Mouse (Mus musculus) kidney, postnatal 10 days (tissue): ENCODE measurements around the gene Ilf2.

ENCODE experiments used
- DNase-seq: peaks from one replicate; pipeline ENCODE4 v3.0.0; 2021; ENCODE audit warnings: mixed read lengths

Ilf2 gene

DNA sequence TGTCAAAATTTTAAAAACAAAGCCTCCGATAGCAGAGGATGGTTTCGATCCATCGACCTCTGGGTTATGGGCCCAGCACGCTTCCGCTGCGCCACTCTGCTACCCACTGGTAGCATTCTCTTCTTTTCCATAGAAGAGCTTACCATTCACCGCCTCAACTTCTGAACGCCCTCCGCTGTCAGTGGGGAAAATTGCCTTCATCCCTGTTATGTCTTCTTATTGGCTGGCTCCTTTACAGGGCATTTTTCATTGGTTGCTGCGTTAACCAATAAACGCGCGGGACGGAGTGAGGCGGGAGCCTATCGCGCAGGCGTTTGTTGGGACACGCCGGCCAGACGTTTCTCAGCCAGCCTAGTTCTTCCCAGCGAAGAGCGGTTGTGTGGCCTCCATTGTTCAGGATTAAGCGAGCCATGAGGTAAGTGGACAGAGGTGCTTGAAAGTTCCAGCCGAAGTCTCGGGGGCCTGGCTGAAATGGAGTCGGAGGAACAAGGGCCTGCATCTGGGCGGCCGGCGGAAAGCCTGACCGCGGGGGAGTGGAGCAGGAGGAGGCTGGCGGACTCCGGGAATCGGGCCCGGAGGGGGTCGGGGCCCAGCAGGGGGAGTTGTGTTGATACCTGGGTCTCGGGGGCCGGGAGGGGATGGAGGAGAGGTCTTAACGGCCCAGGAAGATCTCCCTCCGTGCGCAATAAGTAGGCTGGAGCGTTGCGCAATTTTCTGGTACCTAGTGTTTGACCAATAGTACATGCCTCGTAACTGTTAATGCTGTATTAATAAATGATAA is at the start of gene Ilf2:
Gene Ilf2, plus strand, starts transcription at position 296 of the 781 bp plus-strand sequence.
- peak; percentile 96 for DNase-seq

DNA sequence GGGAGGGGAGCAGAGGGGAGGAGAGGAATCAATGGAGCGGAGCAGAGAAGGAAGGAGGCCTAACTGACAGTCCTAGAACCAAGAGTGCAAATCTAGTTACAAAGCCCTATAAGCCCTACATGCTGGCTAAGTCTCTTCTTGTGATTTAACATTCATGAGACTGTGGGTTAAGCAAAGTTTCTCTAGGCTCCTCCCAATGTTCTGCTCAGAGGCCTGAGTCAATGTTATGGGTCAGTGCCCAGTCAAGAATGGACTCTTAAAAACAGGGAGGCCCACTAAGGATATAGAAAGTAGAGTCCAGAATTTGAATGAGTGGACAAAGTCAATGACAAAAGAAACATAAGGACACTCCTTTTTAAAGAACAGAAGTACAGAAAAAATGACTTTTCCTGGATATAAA is 48.4 kb upstream of the Ilf2 start:
- DNase-seq: no peak

DNA sequence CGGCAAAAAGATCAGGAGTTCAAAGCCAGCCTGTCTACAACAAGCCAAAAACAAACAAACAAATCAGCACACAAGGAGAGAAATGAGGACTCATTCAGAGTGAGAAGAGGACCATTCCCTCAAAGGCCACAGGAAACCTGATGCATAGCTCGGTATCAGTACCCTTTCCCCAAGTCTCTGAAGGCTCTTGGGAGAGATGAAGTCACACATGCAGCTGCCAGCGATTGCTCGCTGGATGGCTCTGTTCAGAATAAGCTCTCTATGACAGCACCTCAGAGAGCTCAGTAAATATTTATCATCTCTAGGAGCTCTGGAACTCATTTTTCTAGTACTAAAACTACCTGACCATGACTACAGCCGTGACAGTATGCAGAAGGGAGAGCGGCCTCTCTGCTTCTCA is 47.7 kb upstream of the Ilf2 start:
- no peak for DNase-seq

DNA sequence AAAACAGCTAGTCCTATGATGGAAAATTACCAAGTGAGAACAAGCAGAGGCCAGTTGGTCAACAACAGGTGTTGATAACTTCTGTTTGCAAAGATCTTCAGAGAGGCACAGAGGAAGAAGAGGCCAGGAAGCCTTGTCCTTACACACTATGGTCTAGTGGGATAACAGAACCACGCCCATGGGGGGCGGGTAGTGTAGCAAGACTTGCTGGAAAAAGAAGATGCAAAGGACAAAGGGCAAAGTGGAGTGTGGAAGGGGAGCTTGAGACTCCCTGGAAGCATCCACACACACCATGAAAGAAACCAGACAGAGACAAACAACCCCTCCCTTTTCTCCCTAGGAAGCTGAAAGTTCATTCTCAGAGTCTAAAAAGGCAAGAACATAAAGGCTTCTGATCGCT is 46.4 kb upstream of the Ilf2 start:
- DNase-seq: peak; percentile 44

DNA sequence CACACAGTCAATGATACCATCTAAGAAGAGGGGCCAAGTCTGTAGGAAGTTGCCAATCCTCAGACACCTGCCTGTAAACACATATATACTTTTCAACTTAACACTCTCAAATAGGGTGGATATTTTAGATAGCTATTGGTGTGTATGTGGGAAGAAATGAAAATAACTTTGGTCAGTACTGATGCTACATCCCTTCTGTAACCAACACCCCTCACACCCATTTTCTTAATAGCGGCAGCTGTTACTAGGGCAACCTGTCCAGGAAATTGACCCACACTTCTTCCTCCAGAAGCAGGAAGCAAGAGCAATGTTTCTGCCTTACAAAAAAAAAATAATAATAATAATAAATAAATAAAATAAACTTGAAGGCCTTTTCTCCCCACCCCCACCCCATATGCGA is 43.6 kb upstream of the Ilf2 start:
- no peak for DNase-seq

DNA sequence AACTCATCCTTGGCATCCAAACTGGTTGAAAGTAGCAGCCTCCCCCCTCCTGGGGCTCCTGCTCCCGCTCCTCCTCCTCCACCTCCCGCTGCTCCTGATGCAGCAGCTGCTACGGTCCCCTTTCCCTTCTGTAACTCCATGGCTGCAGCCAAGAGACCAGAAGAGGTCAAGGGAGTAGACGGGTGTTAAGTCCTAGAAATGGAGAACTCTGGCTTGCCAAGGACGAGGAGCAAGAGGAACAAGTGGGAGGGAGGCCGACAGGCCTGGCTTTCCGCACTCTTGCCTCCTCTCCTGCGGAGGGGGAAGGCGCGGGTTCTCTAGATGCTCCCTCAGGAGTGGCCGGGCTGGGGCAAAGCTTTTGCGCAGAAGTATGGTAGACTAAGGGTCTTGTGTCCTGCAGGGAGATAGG is 43.1 kb upstream of the Ilf2 start:
- peak; percentile 63 for DNase-seq

DNA sequence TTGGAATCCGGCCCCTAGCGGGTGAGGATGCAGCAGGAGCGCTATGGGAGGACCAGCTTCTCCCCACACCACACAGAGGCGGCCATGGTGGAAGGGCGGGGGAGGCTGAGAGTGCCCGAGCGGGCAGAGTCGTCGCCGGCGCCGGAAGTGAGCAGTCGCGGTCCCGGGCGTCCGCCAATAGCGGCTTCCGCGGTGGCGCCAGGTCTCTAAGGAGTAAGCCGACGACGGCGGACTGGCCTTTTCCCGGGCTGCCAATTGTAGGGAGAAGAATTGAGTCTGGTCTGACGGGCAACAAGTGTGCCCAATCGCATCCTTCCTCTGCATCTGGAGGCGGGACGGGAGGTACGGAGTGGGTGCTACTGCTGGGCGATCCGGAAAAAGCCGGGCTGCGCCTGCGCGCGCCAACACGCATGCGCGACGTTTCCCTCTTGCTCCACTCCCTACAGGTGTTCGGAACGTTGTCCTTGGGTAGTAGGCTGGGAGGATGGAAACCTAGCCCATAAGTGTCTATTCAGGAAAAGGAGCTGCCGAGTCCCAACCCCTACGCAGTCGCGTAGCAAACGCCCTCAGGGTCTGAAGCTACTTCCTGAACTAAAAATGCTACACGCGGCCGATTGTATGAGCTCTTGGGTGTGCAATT is 42.4 kb upstream of the Ilf2 start, which contains the start of gene Ints3:
Gene Ints3, minus strand, starts transcription at position 242 of the 640 bp plus-strand sequence.
- peak; percentile 99 for DNase-seq

DNA sequence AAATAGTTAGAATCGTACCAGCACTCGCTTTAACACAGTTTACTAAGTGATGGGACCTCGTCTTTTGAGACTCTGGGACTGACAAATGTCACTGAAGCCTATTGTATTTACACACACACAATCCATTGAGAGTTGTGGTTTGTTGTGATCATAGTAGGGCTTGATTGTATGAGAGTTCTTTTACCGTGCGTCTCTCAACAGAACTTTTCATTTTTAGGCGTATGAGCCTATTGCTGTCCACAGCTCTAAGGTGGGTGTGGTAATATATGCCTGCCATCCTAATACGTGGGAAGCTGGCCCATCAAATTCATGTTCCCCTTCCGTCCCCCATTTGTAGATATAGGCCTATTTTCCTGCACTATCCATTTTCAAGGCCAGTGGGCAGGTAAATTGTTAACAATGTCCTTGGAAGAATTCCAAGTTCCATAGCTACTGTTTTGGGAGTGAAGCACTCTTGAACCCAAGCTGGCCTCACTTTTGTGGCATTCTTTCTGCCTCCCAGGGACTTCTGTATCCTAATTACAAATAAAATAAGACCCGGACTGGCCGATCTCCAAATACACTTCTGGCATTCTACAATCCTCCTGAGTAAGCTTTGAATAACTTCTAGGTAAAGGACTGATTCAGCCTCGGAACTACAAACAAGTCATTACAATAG is 41.7 kb upstream of the Ilf2 start:
- DNase-seq: peak; percentile 33

DNA sequence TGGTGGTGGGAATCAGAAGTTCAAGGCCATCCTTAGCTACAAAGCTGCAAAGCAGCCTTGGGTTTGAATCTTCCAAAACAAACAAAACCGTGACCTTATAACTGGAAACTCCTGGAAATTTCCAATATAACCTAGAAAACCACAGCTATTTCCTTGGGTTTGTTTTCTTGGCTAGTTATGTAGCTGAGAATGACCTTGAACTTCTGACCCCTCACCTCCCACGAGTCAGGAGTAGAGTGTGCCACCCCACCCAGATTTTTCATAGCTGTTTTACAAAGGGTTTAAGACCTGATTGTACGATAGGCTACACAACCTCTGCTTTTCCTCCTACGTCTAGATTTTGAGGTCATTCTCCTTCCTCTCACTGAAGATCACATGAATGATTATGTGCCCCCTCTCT is 38.8 kb upstream of the Ilf2 start:
- DNase-seq: no peak

DNA sequence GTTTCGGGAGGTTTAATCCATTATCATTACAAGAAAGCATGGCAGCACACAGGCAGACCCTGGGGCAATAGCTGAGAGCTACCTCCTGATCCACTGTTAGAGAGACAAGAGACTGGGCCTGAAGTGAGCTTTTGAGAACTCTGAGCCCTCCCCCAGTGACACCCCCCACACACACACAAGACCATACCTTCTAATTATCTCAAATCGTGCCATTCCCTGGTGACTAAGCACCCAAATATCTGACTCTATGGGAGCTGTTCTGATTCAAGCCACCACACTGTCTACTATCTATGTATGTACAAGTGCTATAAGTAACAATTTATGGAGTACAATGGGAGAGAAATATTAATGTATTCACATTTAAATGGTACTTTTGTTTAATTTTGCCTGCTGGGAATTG is 35.2 kb upstream of the Ilf2 start:
- no peak for DNase-seq

DNA sequence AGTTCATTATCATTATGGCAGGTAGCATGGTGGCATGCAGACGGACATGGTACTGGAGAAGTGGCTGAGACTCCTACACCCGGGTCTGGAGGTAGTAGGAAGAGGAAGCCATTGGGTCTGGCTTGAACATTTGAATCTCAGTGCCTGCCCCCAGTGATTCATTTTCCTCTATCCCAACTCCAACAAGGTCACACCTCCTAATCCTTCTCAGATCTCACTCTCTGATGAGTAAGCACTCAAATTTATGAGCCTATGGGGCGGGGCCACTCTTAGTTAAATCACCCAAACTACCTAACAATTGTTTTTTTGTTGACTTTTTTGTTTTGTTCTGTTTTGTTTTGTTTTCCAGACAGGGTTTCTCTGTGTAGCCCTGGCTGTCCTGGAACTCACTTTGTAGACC is 31.9 kb upstream of the Ilf2 start:
- no peak for DNase-seq

DNA sequence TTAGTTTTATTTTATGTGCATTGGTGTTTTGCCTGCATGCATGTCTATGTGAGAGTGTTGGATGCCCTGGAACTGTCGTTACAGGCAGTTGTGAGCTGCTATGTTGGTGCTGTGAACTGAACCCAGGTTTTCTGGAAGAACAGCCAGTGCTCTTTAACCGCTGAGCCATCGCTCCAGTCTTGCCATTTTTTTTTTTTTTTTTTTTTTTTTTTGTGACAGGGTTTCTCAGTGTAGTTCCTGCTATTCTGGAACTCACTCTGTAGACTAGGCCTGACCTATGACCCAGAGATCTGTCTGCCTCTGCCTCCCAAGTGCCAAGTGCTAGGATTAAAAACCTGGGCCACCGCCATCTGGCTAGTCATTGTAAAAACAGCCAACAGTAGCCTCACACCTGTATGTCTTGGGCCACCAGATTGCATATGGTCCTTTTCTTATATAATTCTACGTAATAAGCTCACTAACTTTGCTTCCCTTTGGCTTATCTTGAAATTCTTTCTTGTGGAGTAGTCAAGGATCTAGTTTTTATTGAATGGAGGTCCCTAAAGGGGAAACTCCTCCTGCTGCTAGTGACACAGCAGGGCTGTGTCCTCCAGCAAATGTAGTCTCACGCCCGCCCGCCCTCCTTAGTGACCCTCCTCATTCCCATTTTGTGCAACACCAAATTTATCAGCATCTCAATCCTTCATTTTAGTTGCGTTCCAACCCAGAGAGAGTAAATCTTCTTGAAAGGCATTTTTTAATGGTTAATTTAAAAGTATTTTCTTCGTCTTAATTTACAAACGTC is 30.3 kb upstream of the Ilf2 start:
- peak; percentile 58 for DNase-seq

DNA sequence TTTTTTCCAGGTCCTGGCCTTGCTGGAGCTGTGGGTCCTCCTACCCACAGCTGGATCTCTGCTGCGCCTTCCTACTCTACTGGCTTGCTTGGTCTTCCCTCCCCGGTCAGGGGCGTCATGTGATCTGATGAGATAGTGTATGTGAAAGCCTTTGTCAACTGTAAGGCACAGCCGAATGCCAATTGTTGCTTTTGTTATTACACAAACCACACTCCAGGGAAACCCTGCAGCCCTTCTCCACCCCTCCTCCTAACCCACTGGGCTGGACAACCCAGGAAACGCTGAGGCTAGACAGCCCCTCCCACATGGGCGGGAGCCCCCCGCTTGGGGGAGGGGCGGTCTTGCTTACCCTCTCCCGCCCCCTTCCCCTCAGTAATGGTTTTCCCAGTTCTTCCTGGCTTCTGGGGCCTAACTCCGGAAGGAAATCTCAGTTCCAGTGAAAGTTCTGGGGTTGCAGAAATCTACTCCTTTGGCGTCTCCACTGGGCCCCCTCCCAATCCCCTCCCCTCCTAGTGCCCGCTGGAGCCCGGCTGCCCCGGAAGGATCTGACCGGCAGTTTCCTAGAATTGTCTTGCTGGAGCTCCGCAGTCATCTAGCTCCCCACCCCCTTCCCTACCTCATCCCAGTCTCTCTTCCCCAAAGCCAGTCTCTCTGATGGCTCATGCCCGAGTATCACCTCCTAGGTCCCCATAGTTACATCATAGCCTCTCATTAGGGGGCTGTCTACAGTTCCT is 29.4 kb upstream of the Ilf2 start:
- DNase-seq: peak; percentile 94

DNA sequence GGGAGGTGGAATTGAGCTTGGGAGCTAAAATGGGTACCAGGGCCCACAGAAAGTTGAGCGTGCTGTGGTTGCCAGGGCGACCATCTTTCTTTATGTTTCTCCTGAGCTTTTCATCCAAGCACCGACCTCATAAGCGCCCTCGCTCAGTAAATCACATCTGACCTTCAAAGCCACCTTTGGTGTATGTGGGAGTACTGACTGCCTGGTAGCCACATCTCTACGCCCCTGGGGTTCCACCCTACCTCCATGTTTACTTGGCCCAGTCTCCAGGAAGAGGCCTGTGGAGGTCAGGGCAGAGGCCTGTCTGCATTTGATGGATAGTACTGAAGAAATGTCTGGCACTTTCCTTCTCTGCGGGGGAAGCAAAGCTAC is 28.8 kb upstream of the Ilf2 start:
- DNase-seq: peak; percentile 55

DNA sequence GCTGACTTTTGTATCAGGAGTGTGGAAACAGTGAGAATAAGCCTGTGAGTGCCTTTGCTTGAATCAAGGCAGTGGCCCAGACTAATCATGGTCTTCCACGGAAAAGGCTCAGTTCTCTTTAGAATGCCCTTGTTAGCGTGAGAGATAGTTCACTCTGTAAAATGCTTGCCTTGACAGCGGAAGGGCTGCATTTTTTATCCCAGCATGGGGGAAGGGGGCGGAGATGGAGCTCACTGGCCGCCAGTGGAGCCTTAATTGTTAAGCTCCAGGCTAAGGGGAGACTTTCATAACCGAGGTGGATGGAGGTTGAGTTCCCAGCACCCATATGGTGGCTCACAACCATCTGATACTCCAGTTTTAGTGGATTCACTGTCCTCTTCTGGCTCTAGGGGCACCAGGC is 27.3 kb upstream of the Ilf2 start:
- peak; percentile 55 for DNase-seq

DNA sequence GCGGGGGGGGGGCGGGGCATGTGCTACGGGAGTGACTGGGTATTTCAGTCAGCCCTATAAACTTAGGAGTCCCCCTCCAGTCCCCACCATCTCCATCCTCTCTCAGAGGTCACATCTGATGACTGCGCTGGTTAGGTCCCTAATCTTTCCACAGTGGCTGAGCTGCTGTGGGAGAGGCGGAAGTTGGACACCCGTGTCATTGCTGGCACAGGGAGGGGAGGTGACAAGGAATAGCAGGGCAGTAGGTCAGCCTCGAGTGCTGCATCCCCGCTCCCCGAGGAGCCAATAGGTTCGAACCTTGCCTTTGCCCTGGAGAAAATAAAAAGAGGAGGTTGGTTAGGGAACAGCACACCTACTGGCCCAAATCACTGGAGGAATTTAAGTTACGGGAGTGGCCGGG is 25.1 kb upstream of the Ilf2 start:
- DNase-seq: no peak

DNA sequence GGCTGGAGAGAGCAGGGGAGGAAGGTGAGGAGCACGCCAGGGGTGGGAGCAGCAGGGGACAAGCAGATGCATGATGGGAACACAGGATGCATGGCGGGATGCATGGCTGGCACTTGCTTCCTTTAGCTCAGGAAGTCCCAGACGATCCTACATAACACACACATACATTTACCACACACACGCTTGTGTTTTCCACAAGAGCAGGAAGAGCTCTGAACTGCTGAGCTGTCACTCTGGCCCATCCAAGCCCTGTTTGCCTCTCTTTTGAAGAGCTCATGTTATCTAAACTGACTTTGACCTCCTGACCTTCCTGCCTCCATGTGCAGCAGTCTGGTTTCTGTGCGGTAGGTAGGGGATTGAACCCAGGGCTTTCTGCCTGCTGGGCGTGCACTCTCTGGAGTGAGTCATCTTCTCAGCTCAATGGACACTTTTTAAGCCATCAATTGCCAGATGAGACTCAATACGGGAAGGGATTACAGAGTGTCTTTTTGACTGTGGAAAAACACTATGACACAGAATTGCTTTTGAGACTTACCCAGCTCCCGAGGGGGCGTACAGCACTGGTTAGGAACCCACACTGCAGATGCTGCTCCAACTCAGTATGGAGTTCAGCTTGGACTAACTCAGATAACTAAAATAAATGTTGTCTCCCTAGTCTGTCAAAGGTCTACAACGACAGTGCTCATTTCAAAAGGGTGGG is 24.4 kb upstream of the Ilf2 start:
- DNase-seq: peak; percentile 52

DNA sequence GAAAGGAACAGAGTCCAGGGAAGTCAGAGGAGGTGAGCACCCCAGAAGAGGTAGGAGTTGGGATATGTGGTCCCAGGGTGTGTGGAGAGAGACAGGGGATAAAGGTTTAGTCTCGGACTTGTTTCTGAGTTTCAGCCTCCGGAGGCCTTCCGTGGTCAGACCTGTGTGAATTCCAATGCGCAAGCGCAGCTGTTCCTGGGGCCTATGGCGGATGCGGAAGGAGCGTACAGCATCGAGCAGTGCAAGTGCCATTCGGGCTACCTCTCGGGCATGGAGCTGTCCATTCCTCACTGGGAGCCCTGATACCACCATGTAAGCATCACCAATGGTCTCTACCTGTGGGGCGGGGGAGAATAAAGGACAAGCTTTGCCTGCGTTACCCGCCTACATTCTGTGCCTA is 21.0 kb upstream of the Ilf2 start:
- DNase-seq: no peak

DNA sequence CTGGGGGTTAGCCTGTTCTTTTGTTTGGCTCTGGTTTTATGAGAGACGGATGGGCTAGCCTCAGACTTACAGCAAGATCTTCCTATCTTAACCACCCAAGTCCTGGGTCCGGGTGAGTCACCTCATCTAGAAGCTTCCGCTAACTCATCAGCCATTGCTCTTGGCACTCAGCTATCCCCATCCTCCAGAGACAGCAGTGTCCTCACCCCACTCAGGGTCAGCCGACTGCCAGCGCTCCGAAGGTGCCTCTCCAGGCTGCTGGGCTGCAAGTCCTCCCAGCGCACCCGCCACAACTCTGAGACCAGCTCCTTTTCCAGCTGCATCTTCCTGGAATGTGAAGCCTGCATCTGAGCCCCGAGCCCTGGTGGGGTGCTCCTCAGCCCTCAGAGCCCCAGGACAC is 16.2 kb upstream of the Ilf2 start:
- DNase-seq: no peak

DNA sequence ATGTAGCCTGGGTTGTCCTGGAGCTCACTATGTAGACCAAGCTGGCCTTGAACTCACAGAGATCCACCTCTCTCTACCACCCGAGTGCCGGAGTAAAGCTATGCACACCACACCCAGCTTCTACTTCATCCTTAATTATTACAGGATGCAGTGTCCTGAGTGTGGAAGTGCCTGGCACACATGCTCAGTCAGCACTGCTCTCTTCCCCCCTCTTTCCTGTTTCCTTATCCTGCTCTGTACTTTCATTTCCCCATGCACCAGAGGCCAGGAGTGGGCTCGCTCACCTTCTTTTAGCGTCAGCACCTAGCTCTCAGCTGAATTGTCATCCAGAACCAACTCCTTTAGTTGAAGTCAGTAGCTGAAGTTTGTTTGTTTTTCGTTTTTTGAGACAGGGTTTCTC is 15.6 kb upstream of the Ilf2 start:
- DNase-seq: no peak

DNA sequence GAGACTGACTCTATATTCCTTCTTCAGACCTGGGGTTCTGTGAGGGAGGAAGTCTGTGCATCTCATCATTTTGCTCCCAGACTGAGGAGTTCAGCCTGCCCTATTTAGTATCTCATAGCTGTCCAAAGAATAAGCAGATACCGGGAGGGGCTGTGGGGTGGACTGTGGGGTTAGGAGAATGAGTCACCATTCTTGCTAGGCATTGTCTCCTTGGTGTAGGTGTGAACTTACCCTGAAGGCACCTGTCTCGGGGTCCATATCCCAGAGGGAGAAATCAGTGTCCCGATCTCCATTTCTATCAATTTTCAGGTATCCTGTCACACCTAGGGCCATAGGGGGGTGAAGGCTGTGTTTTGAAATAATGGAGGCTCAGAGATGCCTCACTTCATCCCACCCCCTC is 14.0 kb upstream of the Ilf2 start:
- DNase-seq: no peak

DNA sequence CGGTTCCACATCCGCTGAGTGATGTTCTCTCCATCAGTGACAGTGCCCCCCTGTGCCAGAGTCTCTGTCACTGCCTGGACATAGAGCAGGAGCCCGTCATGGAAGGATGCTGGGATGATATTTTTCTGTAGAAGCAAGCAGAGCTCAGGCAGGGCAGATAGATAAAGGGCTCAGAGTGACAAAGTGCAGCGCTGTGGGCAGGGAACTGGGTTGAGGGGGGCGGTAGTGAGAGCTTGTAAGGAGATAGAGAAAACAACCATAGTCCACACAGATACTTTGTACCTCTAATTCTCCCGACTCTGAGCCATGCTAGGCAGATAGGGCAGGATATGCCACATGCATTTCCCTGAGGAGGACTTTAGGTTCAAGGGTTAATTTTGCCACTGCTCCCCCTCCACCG is 13.3 kb upstream of the Ilf2 start:
- no peak for DNase-seq
